Mouse (Mus musculus) ES-Bruce4 (cell line): ENCODE results near the gene March11. TPM values are rescaled to one million over a fixed set of nuclear protein-coding genes. Genes with fewer than 3 reads are reported as not detected.

Source experiments
- H3K27ac ChIP-seq: 2 replicates; pipeline ENCODE4 v1.5.1; 2012; ENCODE audit warnings: low read length, inconsistent platforms; ENCODE audit not compliant: insufficient read depth
- H3K27me3 ChIP-seq: 2 replicates; pipeline ENCODE4 v1.6.1; 2012; ENCODE audit warnings: mild to moderate bottlenecking, low read length, inconsistent platforms; ENCODE audit not compliant: control insufficient read depth, poor library complexity, insufficient read depth, severe bottlenecking
- H3K36me3 ChIP-seq: 2 replicates; pipeline ENCODE4 v1.6.1; 2012; ENCODE audit warnings: inconsistent platforms, mild to moderate bottlenecking, low read length, moderate library complexity; ENCODE audit not compliant: control insufficient read depth, poor library complexity, insufficient read depth, severe bottlenecking
- H3K4me1 ChIP-seq: one replicate; pipeline ENCODE4 v1.8.1; 2011; ENCODE audit warnings: low read length; ENCODE audit not compliant: control insufficient read depth, insufficient read depth
- H3K4me3 ChIP-seq: 2 replicates; pipeline ENCODE4 v1.5.1; 2011; ENCODE audit warnings: low read depth, mild to moderate bottlenecking, low read length
- H3K9ac ChIP-seq: 2 replicates; pipeline ENCODE4 v1.6.1; 2012; ENCODE audit warnings: low read depth, mild to moderate bottlenecking, inconsistent platforms; ENCODE audit not compliant: poor library complexity, severe bottlenecking
- H3K9me3 ChIP-seq: replicated peaks from 2 replicates; pipeline ENCODE4 v1.6.1; 2012; ENCODE audit warnings: mild to moderate bottlenecking, low read length, inconsistent platforms; ENCODE audit not compliant: control insufficient read depth, poor library complexity, insufficient read depth, severe bottlenecking
- CTCF ChIP-seq: IDR thresholded peaks from one replicate; pipeline ENCODE4 v1.8.1; 2011; ENCODE audit warnings: low read depth, low read length
- EP300 ChIP-seq: IDR thresholded peaks from 2 replicates; pipeline ENCODE4 v1.6.1; 2011; ENCODE audit warnings: low read depth, low read length; ENCODE audit not compliant: insufficient read depth
- polyA plus RNA-seq: library from polyadenylated mRNA; stranded (reverse); fragments of >200 nt; gene quantifications from 2 replicates; pipeline ENCODE4 v1.2.4, GENCODE M21; 2011; ENCODE audit warnings: low read depth; ENCODE audit not compliant: missing spikeins, insufficient read depth, insufficient read length

March11 gene
- polyA plus RNA-seq, 1 experiment, result not detected

DNA sequence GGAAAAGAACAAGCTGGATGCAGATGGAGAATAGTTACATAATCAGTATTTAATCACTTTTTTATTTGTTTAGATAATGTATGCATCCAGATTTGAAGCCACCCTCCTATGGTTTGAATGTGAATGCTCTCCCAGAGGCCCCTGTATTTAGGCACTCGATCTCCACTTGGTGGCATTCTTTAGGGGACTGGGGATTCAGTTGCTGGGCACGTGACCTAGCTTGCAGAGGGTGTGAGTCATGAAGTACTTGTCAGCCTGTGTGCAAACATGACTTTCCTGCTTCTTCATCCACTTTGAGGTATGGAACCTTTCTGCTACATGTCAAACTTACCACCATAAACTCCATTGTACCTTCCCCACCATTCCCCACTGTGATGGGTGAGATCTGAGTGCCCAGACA, 128.3 kb downstream of the March11 start:
- H3K27me3 ChIP-seq, result no peaks in the 10 kb centered on the region
- no peaks in the 10 kb centered on the region for H3K9me3 ChIP-seq
- TF ChIP-seq EP300 (no peak), CTCF (no peak)
- no peak overlapping the region for H3K27ac ChIP-seq
- no peaks in the 10 kb centered on the region for H3K4me1 ChIP-seq
- H3K4me3 ChIP-seq, result no peak overlapping the region
- no peak overlapping the region for H3K9ac ChIP-seq
- no peaks in the 10 kb centered on the region for H3K36me3 ChIP-seq
